Mouse (Mus musculus) frontal cortex, adult 2 months (tissue): ENCODE results near the gene BC004004. TPM values are rescaled to one million over a fixed set of nuclear protein-coding genes. Genes with fewer than 3 reads are reported as not detected.

ENCODE experiments used
- DNase-seq, 2 experiments: peaks; one replicate each; pipeline ENCODE4 v3.0.0; 2022; ENCODE audit warnings: low spot score in 1 of 2; ENCODE audit errors: extremely low spot score in 1 of 2
- polyA plus RNA-seq: library from polyadenylated mRNA; depleted of rRNA; stranded (reverse); fragments of >200 nt; gene quantifications from 2 replicates; pipeline ENCODE4 v1.2.3, GENCODE M21; 2012

BC004004 gene
- polyA plus RNA-seq, 1 experiment, result 79.2 TPM

- no peak for DNase-seq
Measured at GRCm38 (mm10) chr17:29318731-29319250, 50.2 kb downstream of the BC004004 start.

- no peak for DNase-seq
Measured at GRCm38 (mm10) chr17:29319476-29319875, 50.9 kb downstream of the BC004004 start.

GRCm38 (mm10) chr17:29319881-29320639 is 51.5 kb downstream of the BC004004 start:
- DNase-seq, result no peak

- DNase-seq, result no peak
Measured at GRCm38 (mm10) chr17:29321765-29322602, 53.4 kb downstream of the BC004004 start.

- no peak for DNase-seq
Measured at GRCm38 (mm10) chr17:29322603-29322962, 54.0 kb downstream of the BC004004 start.

GRCm38 (mm10) chr17:29323625-29324024 is 55.0 kb downstream of the BC004004 start:
- no peak for DNase-seq

GRCm38 (mm10) chr17:29325831-29326230 is 57.2 kb downstream of the BC004004 start:
- no peak for DNase-seq

- peak in 1 of 2 experiments; percentile 39 for DNase-seq
Measured at GRCm38 (mm10) chr17:29326531-29327529, 58.2 kb downstream of the BC004004 start.

GRCm38 (mm10) chr17:29327691-29328090 is 59.1 kb downstream of the BC004004 start:
- DNase-seq, result no peak

- DNase-seq, result no peak
Measured at GRCm38 (mm10) chr17:29330221-29330620, 61.6 kb downstream of the BC004004 start.

- DNase-seq, result no peak
Measured at GRCm38 (mm10) chr17:29330671-29331410, 62.3 kb downstream of the BC004004 start.

GRCm38 (mm10) chr17:29332186-29332685 is 63.6 kb downstream of the BC004004 start:
- DNase-seq, result no peak

GRCm38 (mm10) chr17:29336266-29336990 is 67.8 kb downstream of the BC004004 start:
- DNase-seq, result no peak

GRCm38 (mm10) chr17:29337979-29338823 is 69.6 kb downstream of the BC004004 start:
- DNase-seq, result peak in 1 of 2 experiments; percentile 43

GRCm38 (mm10) chr17:29339170-29339768 is 70.7 kb downstream of the BC004004 start:
- DNase-seq, result no peak

- DNase-seq, result no peak
Measured at GRCm38 (mm10) chr17:29340406-29341261, 72.0 kb downstream of the BC004004 start.
